Mouse (Mus musculus) liver, adult 2 months (tissue): Measurements from ENCODE around the gene Atm.

Experiments
- CTCF ChIP-seq: fragments of 200-500 bp; IDR thresholded peaks from 2 replicates; pipeline ENCODE4 v1.5.1; 2011; ENCODE audit warnings: low read depth, low read length, control low read depth
- POLR2A ChIP-seq: fragments of 200-500 bp; IDR thresholded peaks from 2 replicates; pipeline ENCODE4 v1.6.1; 2011; ENCODE audit warnings: low read length, control low read depth; ENCODE audit not compliant: insufficient read depth; ENCODE audit errors: extremely low read depth

GRCm38 (mm10) chr9:53397685-53398387 is 138.7 kb downstream of the Atm start:
- TF ChIP-seq CTCF (no peak), POLR2A (no peak)
